Mouse (Mus musculus): ENCODE measurements at regions not wholly inside any gene's neighbourhood (a gene's known extent, or its start where the extent isn't known, plus 50 kb on each side); places are given as distances from the start of the nearest gene placed in this dataset.

- no peak for TF ChIP-seq CTCF (IDR thresholded peaks at IDR 0.05; ENCODE audit: borderline replicate concordance, control insufficient read depth, extremely low read depth, insufficient read depth, low read length, poor library complexity)
- TF ChIP-seq POLR2A (IDR thresholded peaks at IDR 0.05; ENCODE audit: control insufficient read depth, extremely low read depth, insufficient read depth, low read length, poor library complexity): no peak
These were observed 55.0 kb upstream of the Pax1 start for GRCm38 (mm10) chr2:147306728-147307127.
